Mouse (Mus musculus) liver, embryonic 11.5 days (tissue): Measurements from ENCODE around the gene Zfp287. TPM values are rescaled to one million over a fixed set of nuclear protein-coding genes. Genes with fewer than 3 reads are reported as not detected.
"Not testable (repeated sequence)": the region's sequence is repeated elsewhere in the genome, so short reads cannot be mapped to it uniquely, and the experiment has no call there.

Experiments used
- ATAC-seq: fragments of 200-750 bp; cut with Nextera tagmentation; replicated peaks from 2 replicates; pipeline ENCODE4 v1.8.0; 2017; ENCODE audit warnings: moderate number of reproducible peaks, mild to moderate bottlenecking, moderate TSS enrichment, moderate library complexity; ENCODE audit not compliant: low FRiP score
- DNase-seq: peaks from one replicate; pipeline ENCODE4 v3.0.0-alpha.2; 2017; ENCODE audit warnings: low spot score
- H3K27ac ChIP-seq: fragments of 300-500 bp; sonication (generic); 2 replicates; pipeline ENCODE4 v1.5.1; 2014; ENCODE audit warnings: mild to moderate bottlenecking, low read depth, low read length, control low read depth
- H3K27me3 ChIP-seq: fragments of 300-500 bp; sonication (generic); replicated peaks from 2 replicates; pipeline ENCODE4 v1.6.1; 2014; ENCODE audit warnings: low read length, mixed read lengths; ENCODE audit not compliant: control insufficient read depth, insufficient read depth
- H3K36me3 ChIP-seq: fragments of 300-500 bp; sonication (generic); 2 replicates; pipeline ENCODE4 v1.6.1; 2014; ENCODE audit warnings: mild to moderate bottlenecking, low read length, moderate library complexity, mixed read lengths; ENCODE audit not compliant: control insufficient read depth, insufficient read depth
- H3K4me1 ChIP-seq: fragments of 300-500 bp; sonication (generic); replicated peaks from 2 replicates; pipeline ENCODE4 v1.6.1; 2014; ENCODE audit warnings: low read length, mixed read lengths; ENCODE audit not compliant: control insufficient read depth, insufficient read depth
- H3K4me2 ChIP-seq: fragments of 300-500 bp; sonication (generic); 2 replicates; pipeline ENCODE4 v1.6.1; 2014; ENCODE audit warnings: mild to moderate bottlenecking, control low read depth, moderate library complexity
- H3K4me3 ChIP-seq: fragments of 300-500 bp; sonication (generic); 2 replicates; pipeline ENCODE4 v1.5.1; 2014; ENCODE audit warnings: low read depth, low read length, control low read depth
- H3K9ac ChIP-seq: fragments of 300-500 bp; sonication (generic); 2 replicates; pipeline ENCODE4 v1.6.1; 2014; ENCODE audit warnings: low read depth, low read length, control low read depth
- H3K9me3 ChIP-seq: fragments of 300-500 bp; sonication (generic); 2 replicates; pipeline ENCODE4 v1.6.1; 2016; ENCODE audit warnings: low read length, inconsistent platforms, mixed read lengths; ENCODE audit not compliant: control insufficient read depth
- WGBS: fragments of 180-500 bp; shearing (Covaris S2); extraction: QIAGEN DNeasy Blood & Tissue Kit; methylation state at CpG from one replicate; pipeline ENCODE4 v1.1.7; 2014; 5-methylcytosine and 5-hydroxymethylcytosine counted together
- polyA plus RNA-seq: library from polyadenylated mRNA; unstranded; fragments of >200 nt; fragmentation: Nextera tagmentation; extraction: Ambion mirVana; gene quantifications from 2 replicates; pipeline ENCODE4 v1.2.1, GENCODE M21; 2014

Gene Zfp287
- polyA plus RNA-seq, 1 experiment from 2014 or later: 2.6 TPM

DNA sequence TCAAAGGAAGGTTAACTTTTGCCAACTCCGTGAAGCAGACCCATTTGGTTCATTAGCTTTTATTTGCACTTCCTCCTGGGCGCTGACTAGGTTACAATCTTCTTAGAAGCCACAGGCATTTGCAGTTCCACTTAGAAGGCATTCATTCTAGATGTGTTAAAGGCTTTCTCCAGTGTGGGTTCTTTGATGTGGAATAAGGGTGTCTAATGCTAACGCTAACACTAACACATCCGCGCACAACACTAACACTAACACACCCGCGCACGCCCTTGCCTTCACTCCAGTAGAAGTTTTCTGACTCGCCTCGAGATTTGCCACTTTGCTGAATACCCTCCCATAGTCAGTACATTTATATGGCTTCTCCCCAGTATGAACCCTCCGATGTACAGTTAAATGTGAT is 20.5 kb upstream of the Zfp287 start:
- Histone ChIP-seq H3K4me1 (no peaks in the 10 kb centered on the region), H3K27me3 (peaks cover 22% of the 10 kb centered on the region), H3K9ac (no peak overlapping the region), H3K27ac (no peak overlapping the region), H3K36me3 (no peaks in the 10 kb centered on the region), H3K4me2 (no peak overlapping the region), H3K9me3 (no peaks in the 10 kb centered on the region), H3K4me3 (no peak overlapping the region)
- 66% methylated on average over 11 of the region's 11 CpGs for WGBS
- no peak for ATAC-seq
- no peak for DNase-seq

- H3K4me2 ChIP-seq, H3K4me1 ChIP-seq, H3K9me3 ChIP-seq, DNase-seq, ATAC-seq, H3K9ac ChIP-seq, H3K36me3 ChIP-seq, H3K4me3 ChIP-seq, H3K27ac ChIP-seq: not testable (repeated sequence)
- H3K27me3 ChIP-seq: peaks cover 37% of the 10 kb centered on the region
- WGBS: 63% methylated on average over 13 of the region's 13 CpGs
These were observed 17.7 kb upstream of the Zfp287 start for GRCm38 (mm10) chr11:62749445-62749844.

DNA sequence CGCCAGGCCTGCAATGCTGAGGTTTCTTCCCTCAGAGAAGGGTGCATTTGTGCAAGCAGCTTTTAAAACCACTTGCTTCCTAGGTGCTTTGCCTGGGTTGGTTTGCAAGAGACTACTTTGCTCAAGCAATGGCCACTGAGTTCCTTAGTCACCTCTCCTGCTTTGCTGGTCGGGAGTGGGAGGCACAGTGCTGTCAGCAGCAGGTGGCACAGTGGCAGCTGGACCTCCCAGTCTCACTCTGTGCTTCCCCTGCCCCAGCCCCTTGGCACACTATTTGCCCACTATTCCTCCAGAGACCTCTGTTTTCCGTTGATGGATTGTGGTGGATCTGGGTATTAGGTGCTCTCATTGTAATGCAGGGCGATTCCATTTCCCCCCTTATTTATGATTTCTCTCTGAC is 16.4 kb upstream of the Zfp287 start:
- ATAC-seq: no peak
- 83% methylated on average over 4 of the region's 4 CpGs for WGBS
- Histone ChIP-seq H3K4me3 (no peak overlapping the region), H3K27me3 (peaks cover 37% of the 10 kb centered on the region), H3K36me3 (no peaks in the 10 kb centered on the region), H3K27ac (no peak overlapping the region), H3K9me3 (no peaks in the 10 kb centered on the region), H3K4me2 (no peak overlapping the region), H3K4me1 (peaks cover 3% of the 10 kb centered on the region; the same call in 1 of the 2 replicates), H3K9ac (no peak overlapping the region)
- DNase-seq: no peak

DNA sequence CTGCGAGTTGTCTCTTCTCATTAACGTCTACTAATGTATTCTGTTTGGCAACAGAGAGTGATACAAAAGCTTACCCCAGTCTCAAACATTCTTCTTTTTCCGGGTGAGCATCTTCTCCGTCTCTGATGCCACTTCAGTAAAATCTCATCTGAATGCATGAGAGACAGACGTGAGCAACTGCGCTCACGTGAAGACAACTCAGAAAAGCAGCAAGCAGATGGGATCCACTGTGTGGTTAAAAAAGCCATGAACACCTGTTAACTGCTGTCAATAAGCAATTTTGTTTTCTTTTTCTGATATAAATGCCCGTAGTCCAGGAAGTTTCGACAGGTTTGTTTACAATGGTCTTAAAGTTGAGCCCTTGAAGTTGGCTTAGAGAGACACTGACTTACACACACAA is 15.5 kb upstream of the Zfp287 start:
- Histone ChIP-seq H3K9me3 (no peaks in the 10 kb centered on the region), H3K36me3 (no peaks in the 10 kb centered on the region), H3K4me1 (peaks cover 3% of the 10 kb centered on the region; the same call in 1 of the 2 replicates), H3K27me3 (peaks cover 35% of the 10 kb centered on the region), H3K27ac (no peak overlapping the region), H3K4me2 (no peak overlapping the region), H3K9ac (no peak overlapping the region), H3K4me3 (no peak overlapping the region)
- 75% methylated on average over 9 of the region's 9 CpGs for WGBS
- DNase-seq: no peak
- ATAC-seq: no peak

- ATAC-seq (no peak), DNase-seq (peak; percentile 49)
- Histone ChIP-seq H3K36me3 (no peaks in the 10 kb centered on the region), H3K4me1 (peaks cover 3% of the 10 kb centered on the region; the same call in 1 of the 2 replicates), H3K9me3 (no peaks in the 10 kb centered on the region), H3K27me3 (peaks cover 27% of the 10 kb centered on the region), H3K27ac (no peak overlapping the region), H3K4me2 (peak overlapping the region; percentile 59), H3K4me3 (peak overlapping the region; percentile 36), H3K9ac (no peak overlapping the region)
- 4% methylated on average over 27 of the region's 27 CpGs for WGBS
These were observed 14.4 kb upstream of the Zfp287 start for GRCm38 (mm10) chr11:62746001-62746533.

GRCm38 (mm10) chr11:62744103-62744502 is 12.4 kb upstream of the Zfp287 start:
- no peak overlapping the region for H3K27ac ChIP-seq
- no peaks in the 10 kb centered on the region for H3K36me3 ChIP-seq
- no peaks in the 10 kb centered on the region for H3K9me3 ChIP-seq
- H3K4me1 ChIP-seq: peaks cover 3% of the 10 kb centered on the region; the same call in 1 of the 2 replicates
- peaks cover 23% of the 10 kb centered on the region for H3K27me3 ChIP-seq
- no peak overlapping the region for H3K9ac ChIP-seq
- ATAC-seq (no peak), DNase-seq (no peak)
- no peak overlapping the region for H3K4me2 ChIP-seq
- WGBS: 41% methylated on average over 5 of the region's 5 CpGs
- H3K4me3 ChIP-seq: no peak overlapping the region

- H3K4me1 ChIP-seq: peaks cover 3% of the 10 kb centered on the region; the same call in 1 of the 2 replicates
- no peak overlapping the region for H3K4me2 ChIP-seq
- ATAC-seq (no peak), DNase-seq (no peak)
- no peak overlapping the region for H3K9ac ChIP-seq
- H3K9me3 ChIP-seq: no peaks in the 10 kb centered on the region
- H3K27me3 ChIP-seq: peaks cover 21% of the 10 kb centered on the region
- no peak overlapping the region for H3K27ac ChIP-seq
- H3K36me3 ChIP-seq: no peaks in the 10 kb centered on the region
- 73% methylated on average over 10 of the region's 10 CpGs for WGBS
- H3K4me3 ChIP-seq: no peak overlapping the region
These were observed 10.7 kb upstream of the Zfp287 start for GRCm38 (mm10) chr11:62742261-62742957.

- DNase-seq (no peak), ATAC-seq (no peak)
- WGBS: 71% methylated on average over 2 of the region's 2 CpGs
- Histone ChIP-seq H3K36me3 (no peaks in the 10 kb centered on the region), H3K27me3 (peaks cover 10% of the 10 kb centered on the region; the same call in 1 of the 2 replicates), H3K27ac (no peak overlapping the region), H3K4me1 (0 out of 2 replicates have a peak, but pooled peaks cover under 1% of the 10 kb centered on the region), H3K9ac (no peak overlapping the region), H3K4me2 (no peak overlapping the region), H3K4me3 (no peak overlapping the region), H3K9me3 (no peaks in the 10 kb centered on the region)
These were observed 9.5 kb upstream of the Zfp287 start for GRCm38 (mm10) chr11:62741186-62741585.

DNA sequence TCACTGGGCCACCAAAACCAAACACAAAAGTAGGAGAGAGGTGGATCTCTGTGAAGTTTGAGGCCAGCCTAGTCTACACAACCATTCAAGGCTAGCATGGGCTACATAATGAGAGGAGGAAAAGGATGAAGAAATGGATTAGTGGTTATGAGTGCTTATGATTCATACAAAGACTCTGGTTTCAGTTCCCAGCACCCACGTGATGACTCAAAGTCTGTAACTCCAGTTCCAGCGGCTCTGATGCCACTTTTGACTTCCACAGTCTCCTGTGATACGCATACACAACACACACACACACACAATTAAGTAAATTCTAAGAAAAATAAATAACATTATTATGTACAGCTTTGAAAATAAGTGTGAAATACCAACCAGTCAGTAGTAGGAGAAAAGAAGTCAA is 960 bp upstream of the Zfp287 start:
- Histone ChIP-seq H3K4me2 (no peak overlapping the region), H3K9ac (no peak overlapping the region), H3K27ac (no peak overlapping the region), H3K4me1 (no peaks in the 10 kb centered on the region), H3K9me3 (no peaks in the 10 kb centered on the region), H3K4me3 (no peak overlapping the region), H3K27me3 (peaks cover 11% of the 10 kb centered on the region), H3K36me3 (no peaks in the 10 kb centered on the region)
- WGBS: 72% methylated on average over 3 of the region's 3 CpGs
- no peak for DNase-seq
- ATAC-seq: no peak
